12 mouse cellular contexts compared by ENCODE assay signal in genomic region chr9:107716951-107717350, GRCm38 (mm10). TPM values are rescaled to one million over a fixed set of nuclear protein-coding genes. Genes with fewer than 3 reads are reported as not detected.
DNase-seq lines count a peak whose midpoint lies in the region; ATAC-seq and TF ChIP-seq lines count a peak whose summit lies in the region.
"Had no signal": no experiment of that assay in that cellular context is flagged by ENCODE, and none has a peak within 500 bp of the region (broad histone marks: within the 10 kb centered on the region; RNA-seq: fewer than 3 reads in every experiment).

No protein-coding gene starts in this region.

- DNase-seq in heart, adult 2 months = no peak
- no peak for DNase-seq in lung, postnatal 36 days
- DNase-seq in embryonic facial prominence, embryonic 11.5 days (ENCODE audit: low spot score) = peak; percentile 72
- no peak for DNase-seq in thymus, postnatal 36 days
- DNase-seq: cerebellum, adult 11 months; heart, adult 18-20 months; liver, embryonic 13.5 days; thymus, postnatal 14 days had no signal

- 0 out of 2 replicates have a peak overlapping the region, but pooled peaks have one; percentile 17 for H3K9ac ChIP-seq in heart, embryonic 16.5 days (ENCODE audit: low read length)
- no peak overlapping the region for H3K9ac ChIP-seq in heart, adult 2 months (ENCODE audit: low read depth, low read length)
- 0 out of 2 replicates have a peak overlapping the region, but pooled peaks have one; percentile 1 for H3K9ac ChIP-seq in lung, embryonic 16.5 days (ENCODE audit: low read length)
- H3K9ac ChIP-seq in embryonic facial prominence, embryonic 11.5 days (replicated peaks; ENCODE audit: low read length) = peak overlapping the region; percentile 7; the same call in 1 of the 2 replicates
- no peak overlapping the region for H3K9ac ChIP-seq in limb, embryonic 15.5 days
- H3K9ac ChIP-seq: forebrain, embryonic 12.5 days; liver, embryonic 13.5 days had no signal

- H3K4me2 ChIP-seq in heart, embryonic 16.5 days (ENCODE audit: low read depth, low read length) = no peak overlapping the region
- H3K4me2 ChIP-seq in lung, embryonic 16.5 days (ENCODE audit: low read depth, low read length) = no peak overlapping the region
- no peak overlapping the region for H3K4me2 ChIP-seq in embryonic facial prominence, embryonic 11.5 days (ENCODE audit: low read depth, low read length)
- no peak overlapping the region for H3K4me2 ChIP-seq in limb, embryonic 15.5 days
- H3K4me2 ChIP-seq: forebrain, embryonic 12.5 days; liver, embryonic 13.5 days had no signal

- TF ChIP-seq EP300 in heart, adult 2 months (IDR thresholded peaks at IDR 0.05; ENCODE audit: insufficient read depth, low read depth, low read length) = no peak

- H3K79me2 ChIP-seq in heart, adult 2 months (replicated peaks; ENCODE audit: control insufficient read depth, insufficient read depth, low read length) = no peaks in the 10 kb centered on the region

- no peak overlapping the region for H3K4me3 ChIP-seq in heart, embryonic 16.5 days (ENCODE audit: low read length)
- H3K4me3 ChIP-seq in heart, adult 2 months = no peak overlapping the region
- H3K4me3 ChIP-seq in lung, embryonic 16.5 days (ENCODE audit: low read length) = no peak overlapping the region
- H3K4me3 ChIP-seq in embryonic facial prominence, embryonic 11.5 days (ENCODE audit: low read depth, low read length) = no peak overlapping the region
- H3K4me3 ChIP-seq in limb, embryonic 15.5 days = no peak overlapping the region
- H3K4me3 ChIP-seq: forebrain, embryonic 12.5 days; liver, embryonic 13.5 days had no signal

- WGBS in heart, embryonic 16.5 days = 33% methylated on average over 6 of the region's 6 CpGs
- WGBS in heart, adult 2 months = 71% methylated on average over 6 of the region's 6 CpGs
- 33% methylated on average over 6 of the region's 6 CpGs for WGBS in lung, embryonic 16.5 days
- WGBS in embryonic facial prominence, embryonic 11.5 days = 26% methylated on average over 6 of the region's 6 CpGs
- WGBS in limb, embryonic 15.5 days = 29% methylated on average over 6 of the region's 6 CpGs

- H3K27me3 ChIP-seq in heart, embryonic 16.5 days (ENCODE audit: control insufficient read depth, insufficient read depth, low read length) = no peaks in the 10 kb centered on the region; the same call in none of the 2 replicates
- no peaks in the 10 kb centered on the region for H3K27me3 ChIP-seq in heart, adult 2 months (ENCODE audit: control insufficient read depth, insufficient read depth, low read length)
- H3K27me3 ChIP-seq in lung, embryonic 16.5 days (ENCODE audit: control insufficient read depth, insufficient read depth, low read depth, low read length) = no peaks in the 10 kb centered on the region
- H3K27me3 ChIP-seq in embryonic facial prominence, embryonic 11.5 days (ENCODE audit: control insufficient read depth, insufficient read depth, low read length) = no peaks in the 10 kb centered on the region
- no peaks in the 10 kb centered on the region for H3K27me3 ChIP-seq in limb, embryonic 15.5 days

- no peak for TF ChIP-seq POLR2A in heart, adult 2 months (IDR thresholded peaks at IDR 0.05; ENCODE audit: insufficient read depth, low read depth, low read length)

- TF ChIP-seq CTCF in heart, adult 2 months (IDR thresholded peaks at IDR 0.05) = no peak

- H3K36me3 ChIP-seq in heart, embryonic 16.5 days (ENCODE audit: control insufficient read depth, insufficient read depth) = no peaks in the 10 kb centered on the region
- no peaks in the 10 kb centered on the region for H3K36me3 ChIP-seq in heart, adult 2 months (ENCODE audit: control insufficient read depth, insufficient read depth, low read length)
- no peaks in the 10 kb centered on the region for H3K36me3 ChIP-seq in lung, embryonic 16.5 days (ENCODE audit: control insufficient read depth, insufficient read depth, low read length)
- no peaks in the 10 kb centered on the region for H3K36me3 ChIP-seq in embryonic facial prominence, embryonic 11.5 days (replicated peaks; ENCODE audit: control insufficient read depth, insufficient read depth, low read depth, low read length)
- H3K36me3 ChIP-seq in limb, embryonic 15.5 days = no peaks in the 10 kb centered on the region
- H3K36me3 ChIP-seq: forebrain, embryonic 12.5 days; liver, embryonic 13.5 days had no signal

- H3K9me3 ChIP-seq in heart, embryonic 16.5 days (replicated peaks; ENCODE audit: control insufficient read depth, low read length) = no peaks in the 10 kb centered on the region
- H3K9me3 ChIP-seq in lung, embryonic 16.5 days (ENCODE audit: control insufficient read depth, low read length) = no peaks in the 10 kb centered on the region
- no peaks in the 10 kb centered on the region for H3K9me3 ChIP-seq in embryonic facial prominence, embryonic 11.5 days (replicated peaks; ENCODE audit: control insufficient read depth, low read length)
- H3K9me3 ChIP-seq in limb, embryonic 15.5 days = no peaks in the 10 kb centered on the region
- H3K9me3 ChIP-seq: forebrain, embryonic 12.5 days; liver, embryonic 13.5 days had no signal

- H3K4me1 ChIP-seq in heart, embryonic 16.5 days (ENCODE audit: control insufficient read depth, insufficient read depth, low read length) = peaks cover 21% of the 10 kb centered on the region
- H3K4me1 ChIP-seq in heart, adult 2 months (ENCODE audit: control insufficient read depth, insufficient read depth, low read length) = peaks cover 12% of the 10 kb centered on the region
- peaks cover 30% of the 10 kb centered on the region for H3K4me1 ChIP-seq in lung, embryonic 16.5 days (replicated peaks; ENCODE audit: control insufficient read depth, insufficient read depth, low read length)
- peaks cover 7% of the 10 kb centered on the region for H3K4me1 ChIP-seq in embryonic facial prominence, embryonic 11.5 days (ENCODE audit: control insufficient read depth, insufficient read depth, low read length)
- peaks cover 76% of the 10 kb centered on the region for H3K4me1 ChIP-seq in limb, embryonic 15.5 days

- ATAC-seq in heart, embryonic 16.5 days (replicated peaks; ENCODE audit: extremely low read depth, insufficient read depth, low FRiP score) = no peak
- ATAC-seq in lung, embryonic 16.5 days (ENCODE audit: low read depth) = peak; percentile 26; the same call in 1 of the 2 replicates
- ATAC-seq in embryonic facial prominence, embryonic 11.5 days (replicated peaks; ENCODE audit: insufficient number of reproducible peaks, low FRiP score, low TSS enrichment, low read depth) = peak; percentile 27; the same call in 1 of the 2 replicates
- ATAC-seq in limb, embryonic 15.5 days (ENCODE audit: insufficient number of reproducible peaks, low FRiP score, low TSS enrichment, low read depth) = peak; percentile 46; the same call in 1 of the 2 replicates

- H3K27ac ChIP-seq in heart, embryonic 16.5 days (ENCODE audit: low read length) = no peak overlapping the region
- H3K27ac ChIP-seq in heart, adult 2 months = no peak overlapping the region
- no peak overlapping the region for H3K27ac ChIP-seq in lung, embryonic 16.5 days (ENCODE audit: low read length)
- peak overlapping the region; percentile 56 for H3K27ac ChIP-seq in embryonic facial prominence, embryonic 11.5 days (replicated peaks; ENCODE audit: low read depth, low read length)
- peak overlapping the region; percentile 91 for H3K27ac ChIP-seq in limb, embryonic 15.5 days
- H3K27ac ChIP-seq: forebrain, embryonic 12.5 days; liver, embryonic 13.5 days had no signal

- intact Hi-C loops in heart, adult 2 months (cut with DNase I) = no loop called here

RNA-seq across cellular contexts. Expression of gene Sema3f, which starts 6.7 kb away (rescaled TPM):
- polyA plus RNA-seq in heart, embryonic 16.5 days (2015; fragmentation: Nextera tagmentation; extraction: Ambion mirVana) = 3.9 and 4.7 TPM in 2 replicates
- 10 to 100 TPM; 13.4 to 16.8 TPM for total RNA-seq in heart, adult 2 months (2021)
- 29.1 and 31.8 TPM in 2 replicates for polyA plus RNA-seq in heart, adult 2 months (2012; rRNA removed)
- polyA plus RNA-seq in lung, embryonic 16.5 days (2015; fragmentation: Nextera tagmentation; extraction: Ambion mirVana) = 10.4 and 11.8 TPM in 2 replicates
- polyA plus RNA-seq in embryonic facial prominence, embryonic 11.5 days (2014; fragmentation: Nextera tagmentation; extraction: Ambion mirVana) = 17.6 and 17.7 TPM in 2 replicates
- 26.6 and 38.2 TPM in 2 replicates for polyA plus RNA-seq in limb, embryonic 15.5 days (2015; fragmentation: Nextera tagmentation; extraction: Ambion mirVana)

RNA-seq across cellular contexts. Expression of gene Gnat1, which starts 37.4 kb away (rescaled TPM):
- polyA plus RNA-seq in heart, embryonic 16.5 days (2015; fragmentation: Nextera tagmentation; extraction: Ambion mirVana) = 0.39 TPM in 2 replicates
- total RNA-seq in heart, adult 2 months (2021) = not detected
- polyA plus RNA-seq in heart, adult 2 months (2012; rRNA removed) = not detected in 2 replicates
- polyA plus RNA-seq in lung, embryonic 16.5 days (2015; fragmentation: Nextera tagmentation; extraction: Ambion mirVana) = 0.65 and 1.2 TPM in 2 replicates
- 1.4 TPM in 1 of 2 replicates, not detected in the other for polyA plus RNA-seq in embryonic facial prominence, embryonic 11.5 days (2014; fragmentation: Nextera tagmentation; extraction: Ambion mirVana)
- 2.8 TPM in 2 replicates for polyA plus RNA-seq in limb, embryonic 15.5 days (2015; fragmentation: Nextera tagmentation; extraction: Ambion mirVana)
- total RNA-seq: heart, adult 18-20 months had no signal

RNA-seq across cellular contexts. Expression of gene Slc38a3, which starts 47.6 kb away (rescaled TPM):
- polyA plus RNA-seq in heart, embryonic 16.5 days (2015; fragmentation: Nextera tagmentation; extraction: Ambion mirVana) = 3.3 and 3.9 TPM in 2 replicates
- 10 to 100 TPM; 71.5 to 88.3 TPM for total RNA-seq in heart, adult 2 months (2021)
- 162 and 314 TPM in 2 replicates for polyA plus RNA-seq in heart, adult 2 months (2012; rRNA removed)
- polyA plus RNA-seq in lung, embryonic 16.5 days (2015; fragmentation: Nextera tagmentation; extraction: Ambion mirVana) = 4.5 and 5.4 TPM in 2 replicates
- polyA plus RNA-seq in embryonic facial prominence, embryonic 11.5 days (2014; fragmentation: Nextera tagmentation; extraction: Ambion mirVana) = 7.0 and 7.6 TPM in 2 replicates
- polyA plus RNA-seq in limb, embryonic 15.5 days (2015; fragmentation: Nextera tagmentation; extraction: Ambion mirVana) = 5.0 and 5.1 TPM in 2 replicates

RNA-seq across cellular contexts. Expression of gene Rbm5, which starts 53.8 kb away (rescaled TPM):
- polyA plus RNA-seq in heart, embryonic 16.5 days (2015; fragmentation: Nextera tagmentation; extraction: Ambion mirVana) = 137 and 146 TPM in 2 replicates
- total RNA-seq in heart, adult 2 months (2021) = 10 to 100 TPM; 38.9 to 54.6 TPM
- polyA plus RNA-seq in heart, adult 2 months (2012; rRNA removed) = 50.5 and 68.3 TPM in 2 replicates
- 212 and 220 TPM in 2 replicates for polyA plus RNA-seq in lung, embryonic 16.5 days (2015; fragmentation: Nextera tagmentation; extraction: Ambion mirVana)
- polyA plus RNA-seq in embryonic facial prominence, embryonic 11.5 days (2014; fragmentation: Nextera tagmentation; extraction: Ambion mirVana) = 184 and 198 TPM in 2 replicates
- polyA plus RNA-seq in limb, embryonic 15.5 days (2015; fragmentation: Nextera tagmentation; extraction: Ambion mirVana) = 193 and 212 TPM in 2 replicates

Comparison
In these comparisons a context has a peak if more than half of its experiments do, and no peak if none do; other contexts are left out.
1. H3K9ac ChIP-seq: peak in heart, embryonic 16.5 days (single experiment), lung, embryonic 16.5 days (single experiment) and embryonic facial prominence, embryonic 11.5 days (single experiment); none in heart, adult 2 months (single experiment) and limb, embryonic 15.5 days (single experiment).
2. RNA of gene Slc38a3, which starts 47.6 kb away (polyA plus RNA-seq): 162 to 314 TPM in heart, adult 2 months; 7.0 to 7.6 TPM in embryonic facial prominence, embryonic 11.5 days, 5.0 to 5.1 TPM in limb, embryonic 15.5 days, 4.5 to 5.4 TPM in lung, embryonic 16.5 days and 3.3 to 3.9 TPM in heart, embryonic 16.5 days; every median in the first group is over 10 times any median in the second.
3. H3K27ac ChIP-seq: peak in embryonic facial prominence, embryonic 11.5 days (single experiment) and limb, embryonic 15.5 days (single experiment); none in heart, embryonic 16.5 days (single experiment), heart, adult 2 months (single experiment) and lung, embryonic 16.5 days (single experiment).